Mouse (Mus musculus): ENCODE measurements at regions not wholly inside any gene's neighbourhood (a gene's known extent, or its start where the extent isn't known, plus 50 kb on each side); places are given as distances from the start of the nearest gene placed in this dataset.
A peak's percentile ranks its signal among the peaks of the same experiment; 100 is the strongest.

GRCm38 (mm10) chr14:105815281-105815680 is 81.3 kb downstream of the Spry2 start:
- DNase-seq (ENCODE audit: low spot score): peak; percentile 46
- ATAC-seq (ENCODE audit: low FRiP score): peak; percentile 59; the same call in 1 of the 2 replicates
- peak overlapping the region; percentile 21 for H3K4me3 ChIP-seq (replicated peaks; ENCODE audit: low read length)
- H3K9ac ChIP-seq: no peak overlapping the region; the same call in 1 of the 2 replicates
- no peak overlapping the region for H3K27ac ChIP-seq
- H3K4me2 ChIP-seq (replicated peaks): peak overlapping the region; percentile 53
- H3K9me3 ChIP-seq (ENCODE audit: control insufficient read depth, low read length): no peaks in the 10 kb centered on the region
- no peaks in the 10 kb centered on the region for H3K27me3 ChIP-seq (ENCODE audit: control insufficient read depth, insufficient read depth, low read length)
- H3K36me3 ChIP-seq (replicated peaks; ENCODE audit: control insufficient read depth, insufficient read depth): no peaks in the 10 kb centered on the region
- WGBS: 8% methylated on average over 12 of the region's 12 CpGs
- peaks cover 12% of the 10 kb centered on the region; the same call in 1 of the 2 replicates for H3K4me1 ChIP-seq (replicated peaks; ENCODE audit: control insufficient read depth, insufficient read depth, low read length)

GRCm38 (mm10) chr14:105813661-105814060 is 83.0 kb downstream of the Spry2 start:
- DNase-seq (ENCODE audit: low spot score): no peak
- ATAC-seq (ENCODE audit: low FRiP score): no peak
- H3K4me2 ChIP-seq (replicated peaks): no peak overlapping the region
- H3K27ac ChIP-seq: no peak overlapping the region
- H3K4me3 ChIP-seq (replicated peaks; ENCODE audit: low read length): no peak overlapping the region
- H3K9me3 ChIP-seq (ENCODE audit: control insufficient read depth, low read length): no peaks in the 10 kb centered on the region
- peaks cover 12% of the 10 kb centered on the region; the same call in 1 of the 2 replicates for H3K4me1 ChIP-seq (replicated peaks; ENCODE audit: control insufficient read depth, insufficient read depth, low read length)
- H3K27me3 ChIP-seq (ENCODE audit: control insufficient read depth, insufficient read depth, low read length): no peaks in the 10 kb centered on the region
- H3K36me3 ChIP-seq (replicated peaks; ENCODE audit: control insufficient read depth, insufficient read depth): no peaks in the 10 kb centered on the region
- no peak overlapping the region for H3K9ac ChIP-seq

- Histone ChIP-seq H3K4me1 (replicated peaks; ENCODE audit: control insufficient read depth, insufficient read depth, low read length) (peaks cover 12% of the 10 kb centered on the region; the same call in 1 of the 2 replicates), H3K27ac (no peak overlapping the region), H3K27me3 (ENCODE audit: control insufficient read depth, insufficient read depth, low read length) (no peaks in the 10 kb centered on the region), H3K36me3 (replicated peaks; ENCODE audit: control insufficient read depth, insufficient read depth) (no peaks in the 10 kb centered on the region), H3K9ac (no peak overlapping the region), H3K4me2 (replicated peaks) (no peak overlapping the region), H3K9me3 (ENCODE audit: control insufficient read depth, low read length) (no peaks in the 10 kb centered on the region), H3K4me3 (replicated peaks; ENCODE audit: low read length) (no peak overlapping the region)
- 90% methylated on average over 6 of the region's 6 CpGs for WGBS
- ATAC-seq (ENCODE audit: low FRiP score): no peak
- no peak for DNase-seq (ENCODE audit: low spot score)
Measured at GRCm38 (mm10) chr14:105813097-105813496, 83.5 kb downstream of the Spry2 start.

- Histone ChIP-seq H3K4me2 (replicated peaks) (no peak overlapping the region), H3K9me3 (ENCODE audit: control insufficient read depth, low read length) (no peaks in the 10 kb centered on the region), H3K4me3 (replicated peaks; ENCODE audit: low read length) (no peak overlapping the region), H3K27me3 (ENCODE audit: control insufficient read depth, insufficient read depth, low read length) (no peaks in the 10 kb centered on the region), H3K4me1 (replicated peaks; ENCODE audit: control insufficient read depth, insufficient read depth, low read length) (peaks cover 8% of the 10 kb centered on the region), H3K36me3 (replicated peaks; ENCODE audit: control insufficient read depth, insufficient read depth) (no peaks in the 10 kb centered on the region), H3K27ac (no peak overlapping the region), H3K9ac (no peak overlapping the region)
- no peak for DNase-seq (ENCODE audit: low spot score)
- no peak for ATAC-seq (ENCODE audit: low FRiP score)
- WGBS: 80% methylated on average over 6 of the region's 6 CpGs
Measured at GRCm38 (mm10) chr14:105805762-105806161, 90.9 kb downstream of the Spry2 start.

- Histone ChIP-seq H3K4me1 (replicated peaks; ENCODE audit: control insufficient read depth, insufficient read depth, low read length) (peaks cover 8% of the 10 kb centered on the region), H3K4me2 (replicated peaks) (no peak overlapping the region), H3K9me3 (ENCODE audit: control insufficient read depth, low read length) (no peaks in the 10 kb centered on the region), H3K9ac (no peak overlapping the region), H3K27ac (no peak overlapping the region), H3K4me3 (replicated peaks; ENCODE audit: low read length) (no peak overlapping the region), H3K36me3 (replicated peaks; ENCODE audit: control insufficient read depth, insufficient read depth) (no peaks in the 10 kb centered on the region), H3K27me3 (ENCODE audit: control insufficient read depth, insufficient read depth, low read length) (no peaks in the 10 kb centered on the region)
- DNase-seq (ENCODE audit: low spot score) (no peak), ATAC-seq (ENCODE audit: low FRiP score) (no peak)
- WGBS: 69% methylated on average over 5 of the region's 5 CpGs
Measured at GRCm38 (mm10) chr14:105805362-105805761, 91.3 kb downstream of the Spry2 start.

- H3K36me3 ChIP-seq (replicated peaks; ENCODE audit: control insufficient read depth, insufficient read depth): no peaks in the 10 kb centered on the region
- H3K4me3 ChIP-seq (replicated peaks; ENCODE audit: low read length): no peak overlapping the region
- peaks cover 8% of the 10 kb centered on the region for H3K4me1 ChIP-seq (replicated peaks; ENCODE audit: control insufficient read depth, insufficient read depth, low read length)
- DNase-seq (ENCODE audit: low spot score): no peak
- WGBS: 77% methylated on average over 5 of the region's 5 CpGs
- H3K9ac ChIP-seq: no peak overlapping the region
- ATAC-seq (ENCODE audit: low FRiP score): no peak
- H3K4me2 ChIP-seq (replicated peaks): no peak overlapping the region
- no peaks in the 10 kb centered on the region for H3K9me3 ChIP-seq (ENCODE audit: control insufficient read depth, low read length)
- H3K27me3 ChIP-seq (ENCODE audit: control insufficient read depth, insufficient read depth, low read length): no peaks in the 10 kb centered on the region
- no peak overlapping the region for H3K27ac ChIP-seq
Measured at GRCm38 (mm10) chr14:105804761-105805160, 91.9 kb downstream of the Spry2 start.

- peak overlapping the region; percentile 46 for H3K4me2 ChIP-seq (replicated peaks)
- ATAC-seq (ENCODE audit: low FRiP score): no peak
- H3K9ac ChIP-seq: peak overlapping the region; percentile 40; the same call in 1 of the 2 replicates
- 46% methylated on average over 7 of the region's 7 CpGs for WGBS
- H3K27ac ChIP-seq: no peak overlapping the region
- no peaks in the 10 kb centered on the region for H3K9me3 ChIP-seq (ENCODE audit: control insufficient read depth, low read length)
- no peaks in the 10 kb centered on the region for H3K27me3 ChIP-seq (ENCODE audit: control insufficient read depth, insufficient read depth, low read length)
- peaks cover 8% of the 10 kb centered on the region for H3K4me1 ChIP-seq (replicated peaks; ENCODE audit: control insufficient read depth, insufficient read depth, low read length)
- no peaks in the 10 kb centered on the region for H3K36me3 ChIP-seq (replicated peaks; ENCODE audit: control insufficient read depth, insufficient read depth)
- no peak for DNase-seq (ENCODE audit: low spot score)
- H3K4me3 ChIP-seq (replicated peaks; ENCODE audit: low read length): no peak overlapping the region
Measured at GRCm38 (mm10) chr14:105803281-105803680, 93.3 kb downstream of the Spry2 start.

- Histone ChIP-seq H3K9ac (peak overlapping the region; percentile 40; the same call in 1 of the 2 replicates), H3K27ac (no peak overlapping the region), H3K9me3 (ENCODE audit: control insufficient read depth, low read length) (no peaks in the 10 kb centered on the region), H3K36me3 (replicated peaks; ENCODE audit: control insufficient read depth, insufficient read depth) (no peaks in the 10 kb centered on the region), H3K4me1 (replicated peaks; ENCODE audit: control insufficient read depth, insufficient read depth, low read length) (peaks cover 8% of the 10 kb centered on the region), H3K4me3 (replicated peaks; ENCODE audit: low read length) (no peak overlapping the region), H3K27me3 (ENCODE audit: control insufficient read depth, insufficient read depth, low read length) (no peaks in the 10 kb centered on the region), H3K4me2 (replicated peaks) (peak overlapping the region; percentile 46)
- WGBS: 15% methylated on average over 18 of the region's 18 CpGs
- ATAC-seq (ENCODE audit: low FRiP score) (no peak), DNase-seq (ENCODE audit: low spot score) (no peak)
Measured at GRCm38 (mm10) chr14:105802529-105803280, 93.9 kb downstream of the Spry2 start.

- no peaks in the 10 kb centered on the region for H3K27me3 ChIP-seq (ENCODE audit: control insufficient read depth, insufficient read depth, low read length)
- ATAC-seq (ENCODE audit: low FRiP score): no peak
- no peak overlapping the region for H3K4me3 ChIP-seq (replicated peaks; ENCODE audit: low read length)
- no peak overlapping the region for H3K27ac ChIP-seq
- no peak overlapping the region for H3K4me2 ChIP-seq (replicated peaks)
- H3K9ac ChIP-seq: no peak overlapping the region
- no peaks in the 10 kb centered on the region for H3K9me3 ChIP-seq (ENCODE audit: control insufficient read depth, low read length)
- no peak for DNase-seq (ENCODE audit: low spot score)
- H3K4me1 ChIP-seq (replicated peaks; ENCODE audit: control insufficient read depth, insufficient read depth, low read length): peaks cover 8% of the 10 kb centered on the region
- no peaks in the 10 kb centered on the region for H3K36me3 ChIP-seq (replicated peaks; ENCODE audit: control insufficient read depth, insufficient read depth)
- 89% methylated on average over 13 of the region's 13 CpGs for WGBS
Measured at GRCm38 (mm10) chr14:105800142-105800925, 96.3 kb downstream of the Spry2 start.

Measured in hindbrain, embryonic 14.5 days (tissue).